Mouse (Mus musculus) thymus, adult 2 months (tissue): Measurements from ENCODE around the gene Gins1.

ENCODE experiments used
- CTCF ChIP-seq: fragments of 200-500 bp; IDR thresholded peaks from 2 replicates; pipeline ENCODE4 v1.5.1; 2012; ENCODE audit warnings: mild to moderate bottlenecking, control low read depth, low read length, moderate library complexity, borderline replicate concordance; ENCODE audit not compliant: control insufficient read depth, poor library complexity, insufficient read depth; ENCODE audit errors: extremely low read depth
- POLR2A ChIP-seq: fragments of 200-500 bp; IDR thresholded peaks from 2 replicates; pipeline ENCODE4 v1.6.1; 2012; ENCODE audit warnings: mild to moderate bottlenecking, low read length, control low read depth, moderate library complexity; ENCODE audit not compliant: control insufficient read depth, poor library complexity, insufficient read depth; ENCODE audit errors: extremely low read depth

- no peak for TF ChIP-seq CTCF
- TF ChIP-seq POLR2A = no peak
Measured at GRCm38 (mm10) chr2:150918720-150919119, 13.5 kb downstream of the Gins1 start.
